Mouse (Mus musculus) central nervous system, embryonic 18 days (tissue): ENCODE results near the gene Ncl. TPM values are rescaled to one million over a fixed set of nuclear protein-coding genes. Genes with fewer than 3 reads are reported as not detected.

Source experiments
- polyA plus RNA-seq: library from polyadenylated mRNA; depleted of rRNA; stranded (reverse); fragments of >200 nt; gene quantifications from 2 replicates; pipeline ENCODE4 v1.2.3, GENCODE M21; 2012; rRNA removed

The Ncl gene
- polyA plus RNA-seq = 90.2 and 97.1 TPM in 2 replicates

GRCm38 (mm10) chr1:86358906-86359797, at the start of gene Ncl:
Gene Ncl, minus strand, starts transcription at chr1:86359400.

GRCm38 (mm10) chr1:86302532-86302931, 56.7 kb downstream of the Ncl start, which contains the start of gene B3gnt7:
Gene B3gnt7, plus strand, starts transcription at chr1:86302832.

Other genes starting within 250 kb of the Ncl start
- 0.04 TPM in 1 of 2 replicates, not detected in the other for gene Htr2b, start 247.4 kb downstream of the Ncl start, polyA plus RNA-seq
- gene Gm21972, start 225.8 kb downstream of the Ncl start, polyA plus RNA-seq = 2.7 and 2.9 TPM in 2 replicates
- 25.6 and 25.9 TPM in 2 replicates for gene Armc9, start 204.6 kb downstream of the Ncl start, polyA plus RNA-seq
- 11.1 and 11.3 TPM in 2 replicates for gene B3gnt7, start 56.6 kb downstream of the Ncl start, polyA plus RNA-seq
- 0.08 and 0.43 TPM in 2 replicates for gene Nmur1, start 66.8 kb upstream of the Ncl start, polyA plus RNA-seq
- not detected in 2 replicates for gene Tex44, start 66.9 kb upstream of the Ncl start, polyA plus RNA-seq
- gene Ptma, start 167.3 kb upstream of the Ncl start, polyA plus RNA-seq = 2,058 and 2,137 TPM in 2 replicates
- 108 and 115 TPM in 2 replicates for gene Pde6d, start 223.2 kb upstream of the Ncl start, polyA plus RNA-seq
- gene Cops7b, start 223.5 kb upstream of the Ncl start, polyA plus RNA-seq = 66.2 and 67.4 TPM in 2 replicates